Mouse (Mus musculus): ENCODE data around the gene Klrc3. TPM values are rescaled to one million over a fixed set of nuclear protein-coding genes. Genes with fewer than 3 reads are reported as not detected.

Gene Klrc3
- not detected in 2 replicates for polyA plus RNA-seq (2012; ENCODE audit: low replicate concordance)

DNA sequence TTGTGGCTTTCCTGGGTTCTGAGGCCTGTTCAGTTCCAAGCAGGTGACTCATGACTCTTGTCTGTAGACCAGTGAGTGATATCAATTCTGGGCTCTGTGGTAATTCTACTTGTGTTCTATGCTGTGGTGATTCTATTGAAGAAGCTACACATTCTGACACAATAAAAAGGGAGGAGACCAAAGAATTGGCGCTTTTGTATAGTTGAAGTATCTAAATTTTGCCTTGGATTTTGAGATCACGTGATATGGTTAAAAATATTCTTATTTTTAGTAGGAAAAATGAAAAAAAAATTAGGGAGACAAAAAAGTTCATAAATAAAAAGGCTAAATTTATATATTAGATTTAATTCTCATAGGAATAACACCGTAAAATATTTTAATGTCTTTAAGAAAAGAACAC lies at the start of gene Klrc3:
TSS of gene Klrc3 (minus strand) at position 101 of the 400 bp plus-strand sequence.

DNA sequence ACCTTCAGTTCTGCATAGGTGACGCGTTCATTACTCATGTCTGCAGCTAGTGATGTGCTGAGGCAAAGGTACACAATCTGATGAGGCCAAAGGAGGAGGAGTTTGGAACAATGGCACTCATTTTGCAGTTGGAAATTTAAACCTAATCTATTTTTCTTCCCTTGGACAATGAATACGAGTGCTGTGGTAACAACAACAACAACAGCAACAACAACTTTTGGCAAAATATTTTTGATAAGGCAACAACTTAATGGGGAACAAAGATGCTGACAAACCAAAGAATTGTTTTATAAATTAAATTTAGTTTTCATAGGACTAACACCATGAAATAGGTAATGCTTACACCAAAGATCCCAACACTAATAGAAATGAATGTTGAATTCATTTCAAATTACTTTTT lies 35.7 kb upstream of the Klrc3 start, which contains the start of gene Klrc1:
TSS of gene Klrc1 (minus strand) at position 101 of the 400 bp plus-strand sequence.

GRCm38 (mm10) chr6:129660589-129660988 lies 17.5 kb upstream of the Klrc3 start, which contains the start of gene Klrc2:
TSS of gene Klrc2 (minus strand) at chr6:129660689.

GRCm38 (mm10) chr6:129623735-129624134 lies 19.4 kb downstream of the Klrc3 start, which contains the start of gene Klrk1:
TSS of gene Klrk1 (minus strand) at chr6:129623864.

DNA sequence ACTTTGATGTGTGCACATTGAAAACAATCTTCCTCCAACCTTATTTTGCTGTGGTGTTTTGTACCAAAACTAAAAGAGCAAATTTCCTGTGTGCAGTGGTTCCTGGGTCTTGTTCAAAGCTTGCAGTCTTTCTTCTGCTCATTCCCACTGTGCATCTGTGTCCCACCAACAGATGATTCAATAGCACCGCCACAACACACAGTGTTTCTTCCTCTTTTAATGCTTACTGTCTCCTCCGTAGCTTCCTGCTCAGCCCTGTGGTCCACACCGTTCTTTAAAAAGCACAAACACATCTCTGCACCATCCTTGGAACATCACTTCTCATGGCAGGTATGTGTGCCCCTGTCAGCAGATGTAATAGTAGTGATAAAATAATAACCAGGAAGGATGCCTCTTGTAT lies 51.6 kb downstream of the Klrc3 start, which contains the start of gene Klrd1:
TSS of gene Klrd1 (plus strand) at position 275 of the 400 bp plus-strand sequence.

Other genes starting within 250 kb of the Klrc3 start
- 0.27 TPM in 1 of 2 replicates, not detected in the other for gene Clec1b, start 246.0 kb downstream of the Klrc3 start, polyA plus RNA-seq (2012; ENCODE audit: low replicate concordance)
- gene Clec9a, start 234.5 kb downstream of the Klrc3 start, polyA plus RNA-seq (2012; ENCODE audit: low replicate concordance) = 0.32 TPM in 1 of 2 replicates, not detected in the other
- gene Clec1a, start 191.3 kb downstream of the Klrc3 start, polyA plus RNA-seq (2012; ENCODE audit: low replicate concordance) = 0.09 TPM in 1 of 2 replicates, not detected in the other
- gene Olr1, start 136.2 kb downstream of the Klrc3 start, polyA plus RNA-seq (2012; ENCODE audit: low replicate concordance) = 0.05 TPM in 1 of 2 replicates, not detected in the other
- not detected in 2 replicates for gene Tmem52b, start 130.8 kb downstream of the Klrc3 start, polyA plus RNA-seq (2012; ENCODE audit: low replicate concordance)
- gene Gabarapl1, start 110.2 kb downstream of the Klrc3 start, polyA plus RNA-seq (2012; ENCODE audit: low replicate concordance) = 26.4 and 34.8 TPM in 2 replicates
- gene Klre1, start 65.4 kb downstream of the Klrc3 start, polyA plus RNA-seq (2012; ENCODE audit: low replicate concordance) = 0.14 and 0.34 TPM in 2 replicates
- 0.39 TPM in 1 of 2 replicates, not detected in the other for gene Klrd1, start 51.6 kb downstream of the Klrc3 start, polyA plus RNA-seq (2012; ENCODE audit: low replicate concordance)
- 0.25 and 0.89 TPM in 2 replicates for gene Klrk1, start 19.5 kb downstream of the Klrc3 start, polyA plus RNA-seq (2012; ENCODE audit: low replicate concordance)
- gene Klrc2, start 17.4 kb upstream of the Klrc3 start, polyA plus RNA-seq (2012; ENCODE audit: low replicate concordance) = not detected in 2 replicates
- gene Klrc1, start 35.6 kb upstream of the Klrc3 start, polyA plus RNA-seq (2012; ENCODE audit: low replicate concordance) = 0.23 and 0.90 TPM in 2 replicates
- gene Klri1, start 73.8 kb upstream of the Klrc3 start, polyA plus RNA-seq (2012; ENCODE audit: low replicate concordance) = 0.23 TPM in 1 of 2 replicates, not detected in the other
- not detected in 2 replicates for gene Klri2, start 97.1 kb upstream of the Klrc3 start, polyA plus RNA-seq (2012; ENCODE audit: low replicate concordance)
- gene Gm156, start 140.9 kb upstream of the Klrc3 start, polyA plus RNA-seq (2012; ENCODE audit: low replicate concordance) = not detected in 2 replicates
- gene Gm17631, start 219.3 kb upstream of the Klrc3 start, polyA plus RNA-seq (2012; ENCODE audit: low replicate concordance) = not detected in 2 replicates
- gene Klra17, start 233.3 kb upstream of the Klrc3 start, polyA plus RNA-seq (2012; ENCODE audit: low replicate concordance) = 0.15 and 0.16 TPM in 2 replicates

All from leukemia stem cell, adult 10-12 weeks (primary cell).